Mouse (Mus musculus): ENCODE measurements around the gene Xpnpep3. TPM values are rescaled to one million over a fixed set of nuclear protein-coding genes. Genes with fewer than 3 reads are reported as not detected.
A peak's percentile ranks its signal among the peaks of the same experiment; 100 is the strongest.

Gene Xpnpep3
- polyA plus RNA-seq, 1 experiment from 2014 or later = 6.2 TPM

DNA sequence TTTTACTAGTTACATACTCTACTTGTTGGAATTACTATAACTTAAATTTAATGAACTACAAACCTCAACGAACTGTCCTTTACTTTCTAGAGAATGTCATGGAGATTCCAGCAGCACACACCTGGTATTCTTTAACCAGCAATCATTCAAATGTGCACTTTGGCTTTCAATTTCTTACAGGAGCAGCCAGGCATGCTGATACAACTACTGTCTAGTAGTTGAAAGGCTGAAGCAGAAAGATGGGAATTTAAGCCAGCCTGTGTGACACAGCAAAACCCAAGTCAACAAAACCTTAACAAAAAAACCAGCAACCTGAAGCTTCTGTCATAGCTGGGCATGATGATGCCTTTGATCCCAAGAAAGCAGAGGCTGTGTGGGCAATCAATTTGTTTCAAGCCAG is 37.4 kb upstream of the Xpnpep3 start:
- Histone ChIP-seq H3K9me3 (replicated peaks) (no peaks in the 10 kb centered on the region), H3K36me3 (peaks cover 27% of the 10 kb centered on the region), H3K9ac (no peak overlapping the region), H3K4me2 (peak overlapping the region; percentile 86; the same call in 1 of the 2 replicates), H3K4me3 (replicated peaks) (no peak overlapping the region), H3K4me1 (replicated peaks) (peaks cover 57% of the 10 kb centered on the region), H3K27ac (peak overlapping the region; percentile 81), H3K27me3 (no peaks in the 10 kb centered on the region)
- 78% methylated on average over 1 of the region's 1 CpGs for WGBS (ENCODE audit: insufficient replicate concordance)
- ATAC-seq (ENCODE audit: low read depth) (no peak), DNase-seq (no peak)

DNA sequence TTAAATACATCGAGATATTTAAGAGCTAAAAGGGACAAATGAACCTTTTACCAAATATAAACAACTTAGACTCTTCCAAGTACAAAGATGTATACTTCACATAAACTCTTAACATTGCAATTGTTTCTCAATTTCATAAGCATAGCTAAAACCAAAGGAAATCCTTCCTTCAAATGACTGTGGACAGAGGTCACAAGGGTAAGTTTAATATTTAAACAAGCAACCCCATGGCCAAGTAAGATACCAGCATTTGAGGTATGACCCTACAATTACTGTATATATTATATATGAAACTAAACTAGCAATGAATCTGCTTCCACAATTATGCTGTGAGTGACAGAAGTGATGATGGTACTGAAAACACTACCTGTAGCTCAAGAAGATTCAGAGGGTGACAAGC is 35.7 kb upstream of the Xpnpep3 start:
- Histone ChIP-seq H3K4me3 (replicated peaks) (no peak overlapping the region), H3K4me1 (replicated peaks) (peaks cover 51% of the 10 kb centered on the region), H3K9ac (no peak overlapping the region), H3K36me3 (peaks cover 38% of the 10 kb centered on the region), H3K27ac (no peak overlapping the region), H3K4me2 (no peak overlapping the region), H3K27me3 (no peaks in the 10 kb centered on the region), H3K9me3 (replicated peaks) (no peaks in the 10 kb centered on the region)
- ATAC-seq (ENCODE audit: low read depth) = no peak
- 87% methylated on average over 1 of the region's 1 CpGs for WGBS (ENCODE audit: insufficient replicate concordance)
- DNase-seq = no peak

DNA sequence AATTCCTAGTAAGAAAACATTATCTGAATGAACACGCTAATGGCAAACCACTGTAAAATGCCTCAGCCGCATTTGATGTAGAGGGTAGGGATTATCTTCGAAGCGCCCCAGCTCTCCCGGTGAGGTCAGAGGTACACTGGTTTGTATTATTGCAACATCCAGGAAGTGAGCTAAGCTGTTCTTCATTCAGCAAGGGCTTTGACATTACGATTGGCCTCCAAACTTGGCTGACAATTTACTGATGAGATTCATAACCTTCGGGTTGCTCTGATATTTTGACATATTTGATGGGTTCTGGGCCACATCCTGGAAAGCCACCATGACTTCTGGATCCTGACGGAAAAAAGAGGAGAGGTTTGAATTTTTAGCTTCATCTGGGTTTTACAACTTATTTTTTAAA is 34.7 kb upstream of the Xpnpep3 start:
- Histone ChIP-seq H3K4me1 (replicated peaks) (peaks cover 41% of the 10 kb centered on the region), H3K9ac (no peak overlapping the region), H3K4me2 (no peak overlapping the region), H3K4me3 (replicated peaks) (no peak overlapping the region), H3K36me3 (peaks cover 47% of the 10 kb centered on the region), H3K9me3 (replicated peaks) (no peaks in the 10 kb centered on the region), H3K27me3 (no peaks in the 10 kb centered on the region), H3K27ac (0 out of 2 replicates have a peak overlapping the region, but pooled peaks have one; percentile 14)
- no peak for ATAC-seq (ENCODE audit: low read depth)
- DNase-seq = no peak
- 64% methylated on average over 8 of the region's 8 CpGs for WGBS (ENCODE audit: insufficient replicate concordance)

DNA sequence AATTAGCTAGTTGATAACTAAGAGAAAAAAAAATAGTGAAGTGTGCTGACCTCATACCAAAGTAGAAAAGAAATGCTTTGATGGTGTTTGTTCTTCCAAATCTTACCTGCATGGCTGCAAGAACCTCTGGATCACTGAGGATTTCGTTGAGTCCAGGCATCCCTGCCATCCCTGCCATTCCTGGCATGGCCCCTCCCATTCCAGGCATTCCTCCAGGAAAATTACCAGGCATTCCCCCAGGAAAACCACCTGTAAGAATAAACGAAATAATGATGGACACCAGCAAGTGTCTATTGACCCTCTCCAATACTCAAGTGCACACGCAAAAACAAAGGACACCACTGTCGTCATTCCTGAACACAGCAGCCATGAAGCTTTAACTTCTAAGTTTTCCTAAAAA is 33.7 kb upstream of the Xpnpep3 start:
- DNase-seq = no peak
- 73% methylated on average over 4 of the region's 4 CpGs for WGBS (ENCODE audit: insufficient replicate concordance)
- no peak for ATAC-seq (ENCODE audit: low read depth)
- Histone ChIP-seq H3K36me3 (peaks cover 55% of the 10 kb centered on the region), H3K9me3 (replicated peaks) (no peaks in the 10 kb centered on the region), H3K27ac (no peak overlapping the region), H3K4me2 (no peak overlapping the region), H3K4me3 (replicated peaks) (no peak overlapping the region), H3K27me3 (no peaks in the 10 kb centered on the region), H3K4me1 (replicated peaks) (peaks cover 35% of the 10 kb centered on the region), H3K9ac (no peak overlapping the region)

DNA sequence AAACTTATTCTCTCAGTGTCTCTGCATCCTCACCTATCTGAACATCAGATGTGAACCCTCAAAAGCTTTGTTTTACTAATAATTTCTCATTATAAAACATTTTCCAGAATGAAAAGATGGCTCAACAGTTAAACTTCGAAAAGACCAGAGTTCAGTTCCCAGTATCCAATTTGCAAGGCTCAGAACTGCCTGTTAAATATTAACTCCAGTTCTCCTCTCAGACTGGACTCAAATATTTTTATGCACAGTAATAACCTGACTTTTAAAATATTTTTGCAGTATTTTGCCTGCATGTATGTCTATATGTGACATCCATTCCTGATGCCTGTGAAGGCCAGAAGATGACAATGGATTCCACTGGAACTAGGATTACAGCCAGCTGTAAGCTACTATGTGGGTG is 31.3 kb upstream of the Xpnpep3 start:
- Histone ChIP-seq H3K27ac (no peak overlapping the region), H3K4me3 (replicated peaks) (no peak overlapping the region), H3K4me2 (no peak overlapping the region), H3K9ac (no peak overlapping the region), H3K4me1 (replicated peaks) (peaks cover 14% of the 10 kb centered on the region; the same call in 1 of the 2 replicates), H3K27me3 (no peaks in the 10 kb centered on the region), H3K36me3 (peaks cover 71% of the 10 kb centered on the region), H3K9me3 (replicated peaks) (no peaks in the 10 kb centered on the region)
- DNase-seq = no peak
- WGBS (ENCODE audit: insufficient replicate concordance) = 79% methylated on average over 1 of the region's 1 CpGs
- no peak for ATAC-seq (ENCODE audit: low read depth)

DNA sequence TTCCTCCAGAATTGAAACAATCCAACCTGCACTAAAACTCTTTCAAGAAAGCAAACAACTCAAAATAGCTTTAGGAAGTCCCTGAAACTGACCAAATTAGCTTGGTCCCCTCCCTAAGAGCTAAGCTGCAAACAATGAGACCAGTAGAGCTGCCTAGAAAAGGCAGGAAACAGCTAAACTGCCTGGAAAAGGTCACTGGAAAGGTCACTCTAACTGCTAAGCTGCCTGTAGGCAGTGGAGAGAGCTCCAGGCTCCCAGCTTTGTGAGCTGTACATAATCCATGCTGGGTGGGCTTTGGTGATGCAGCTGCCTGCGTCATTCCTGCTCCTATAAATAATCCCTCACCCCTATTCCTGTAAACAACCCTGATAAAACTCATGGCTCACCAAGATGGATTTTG is 29.6 kb upstream of the Xpnpep3 start:
- no peak overlapping the region for H3K9ac ChIP-seq
- ATAC-seq (ENCODE audit: low read depth) (no peak), DNase-seq (no peak)
- H3K27ac ChIP-seq = no peak overlapping the region
- H3K4me2 ChIP-seq = no peak overlapping the region
- no peaks in the 10 kb centered on the region for H3K27me3 ChIP-seq
- peaks cover 75% of the 10 kb centered on the region for H3K36me3 ChIP-seq
- H3K4me3 ChIP-seq (replicated peaks) = no peak overlapping the region
- H3K4me1 ChIP-seq (replicated peaks) = peaks cover 14% of the 10 kb centered on the region; the same call in 1 of the 2 replicates
- no peaks in the 10 kb centered on the region for H3K9me3 ChIP-seq (replicated peaks)
- 72% methylated on average over 1 of the region's 1 CpGs for WGBS (ENCODE audit: insufficient replicate concordance)

DNA sequence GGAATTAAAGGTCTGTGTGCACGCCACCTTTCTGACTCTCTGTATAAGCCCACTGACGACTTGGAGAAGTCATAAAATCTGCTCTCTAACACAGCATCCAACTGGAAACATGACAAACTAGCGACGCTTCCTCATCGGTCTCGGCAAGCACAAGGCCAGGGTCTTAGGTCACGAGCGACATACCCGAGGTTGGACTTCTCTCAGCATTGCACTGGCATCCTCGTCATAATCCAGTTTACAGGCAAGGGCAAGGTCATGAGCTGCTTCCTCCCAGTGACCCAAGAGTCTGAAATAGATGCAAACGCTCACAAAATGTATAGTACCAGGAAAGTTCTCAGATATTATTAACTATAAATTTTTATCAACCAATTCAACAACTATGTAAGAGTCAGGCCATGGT is 25.3 kb upstream of the Xpnpep3 start:
- ATAC-seq (ENCODE audit: low read depth) (no peak), DNase-seq (no peak)
- Histone ChIP-seq H3K36me3 (peaks cover 72% of the 10 kb centered on the region), H3K4me3 (replicated peaks) (no peak overlapping the region), H3K27me3 (no peaks in the 10 kb centered on the region), H3K4me1 (replicated peaks) (no peaks in the 10 kb centered on the region), H3K4me2 (no peak overlapping the region), H3K9me3 (replicated peaks) (no peaks in the 10 kb centered on the region), H3K9ac (no peak overlapping the region), H3K27ac (no peak overlapping the region)
- 86% methylated on average over 11 of the region's 11 CpGs for WGBS (ENCODE audit: insufficient replicate concordance)

DNA sequence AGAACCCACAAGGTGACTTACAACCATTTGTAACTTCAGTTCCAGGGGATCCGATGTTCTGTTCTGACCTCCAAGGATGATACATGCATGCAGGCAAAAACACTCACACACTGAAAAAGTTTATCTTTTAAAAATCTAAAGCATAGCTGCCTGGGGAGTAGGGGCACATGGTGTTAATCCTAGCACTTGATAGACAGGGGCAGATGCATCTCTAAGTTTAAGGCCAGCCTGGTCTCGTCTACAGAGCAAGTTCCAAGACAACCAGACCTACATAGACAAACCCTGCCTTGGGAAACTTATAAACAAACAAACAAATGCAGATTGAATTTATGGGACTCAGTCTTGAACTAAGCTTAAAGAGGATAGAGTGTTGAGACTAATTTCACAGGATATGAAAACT is 21.1 kb upstream of the Xpnpep3 start:
- ATAC-seq (ENCODE audit: low read depth) = no peak
- no peak overlapping the region for H3K4me2 ChIP-seq
- peaks cover 63% of the 10 kb centered on the region for H3K36me3 ChIP-seq

DNA sequence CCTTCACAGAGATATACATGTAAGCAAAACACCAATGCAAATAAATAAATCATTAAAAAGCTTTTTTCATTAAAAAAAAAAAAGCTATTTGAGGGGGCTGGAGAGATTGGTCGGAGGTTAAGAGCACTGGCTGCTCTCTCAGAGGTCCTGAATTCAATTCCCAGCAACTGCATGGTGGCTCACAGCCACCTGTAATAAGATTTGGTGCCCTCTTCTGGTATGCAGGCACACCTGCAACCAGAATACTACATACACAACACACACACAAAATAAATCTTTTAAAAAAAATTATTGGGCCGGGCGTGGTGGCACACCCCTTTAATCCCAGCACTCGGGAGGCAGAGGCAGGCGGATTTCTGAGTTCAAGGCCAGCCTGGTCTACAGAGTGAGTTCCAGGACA is 13.6 kb upstream of the Xpnpep3 start:
- 85% methylated on average over 5 of the region's 5 CpGs for WGBS (ENCODE audit: insufficient replicate concordance)
- DNase-seq (no peak), ATAC-seq (ENCODE audit: low read depth) (no peak)
- Histone ChIP-seq H3K9ac (no peak overlapping the region), H3K4me2 (no peak overlapping the region), H3K36me3 (peaks cover 81% of the 10 kb centered on the region), H3K27me3 (no peaks in the 10 kb centered on the region), H3K9me3 (replicated peaks) (no peaks in the 10 kb centered on the region), H3K27ac (no peak overlapping the region), H3K4me1 (replicated peaks) (no peaks in the 10 kb centered on the region), H3K4me3 (replicated peaks) (no peak overlapping the region)

More for the DNA sequence above, 21.1 kb upstream of the Xpnpep3 start:
- Histone ChIP-seq H3K27ac (no peak overlapping the region), H3K9me3 (replicated peaks) (no peaks in the 10 kb centered on the region), H3K9ac (no peak overlapping the region), H3K4me1 (replicated peaks) (no peaks in the 10 kb centered on the region), H3K4me3 (replicated peaks) (no peak overlapping the region), H3K27me3 (no peaks in the 10 kb centered on the region)
- DNase-seq = no peak
- 79% methylated on average over 2 of the region's 2 CpGs for WGBS (ENCODE audit: insufficient replicate concordance)

DNA sequence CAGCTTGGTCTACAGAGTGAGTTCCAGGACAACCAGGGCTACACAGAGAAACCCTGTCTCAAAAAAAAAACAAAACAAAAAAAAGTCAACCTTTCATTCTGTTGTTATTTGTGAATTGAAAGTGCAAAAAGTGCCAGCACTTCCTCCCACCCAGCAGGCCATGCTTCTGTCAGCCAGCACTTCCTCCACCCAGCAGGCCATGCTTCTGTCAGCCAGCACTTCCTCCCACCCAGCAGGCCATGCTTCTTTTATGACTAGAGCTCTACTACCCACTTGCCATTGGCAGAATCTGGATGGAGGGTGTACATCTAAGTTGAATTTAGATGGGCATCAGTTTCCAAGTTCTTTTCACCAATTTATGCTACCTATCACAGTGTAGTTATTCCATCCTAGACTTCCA is 6.9 kb upstream of the Xpnpep3 start:
- Histone ChIP-seq H3K9me3 (replicated peaks) (no peaks in the 10 kb centered on the region), H3K9ac (no peak overlapping the region), H3K4me1 (replicated peaks) (peaks cover 36% of the 10 kb centered on the region), H3K27ac (no peak overlapping the region), H3K4me3 (replicated peaks) (no peak overlapping the region), H3K4me2 (no peak overlapping the region), H3K27me3 (no peaks in the 10 kb centered on the region), H3K36me3 (peaks cover 37% of the 10 kb centered on the region)
- DNase-seq (no peak), ATAC-seq (ENCODE audit: low read depth) (no peak)

DNA sequence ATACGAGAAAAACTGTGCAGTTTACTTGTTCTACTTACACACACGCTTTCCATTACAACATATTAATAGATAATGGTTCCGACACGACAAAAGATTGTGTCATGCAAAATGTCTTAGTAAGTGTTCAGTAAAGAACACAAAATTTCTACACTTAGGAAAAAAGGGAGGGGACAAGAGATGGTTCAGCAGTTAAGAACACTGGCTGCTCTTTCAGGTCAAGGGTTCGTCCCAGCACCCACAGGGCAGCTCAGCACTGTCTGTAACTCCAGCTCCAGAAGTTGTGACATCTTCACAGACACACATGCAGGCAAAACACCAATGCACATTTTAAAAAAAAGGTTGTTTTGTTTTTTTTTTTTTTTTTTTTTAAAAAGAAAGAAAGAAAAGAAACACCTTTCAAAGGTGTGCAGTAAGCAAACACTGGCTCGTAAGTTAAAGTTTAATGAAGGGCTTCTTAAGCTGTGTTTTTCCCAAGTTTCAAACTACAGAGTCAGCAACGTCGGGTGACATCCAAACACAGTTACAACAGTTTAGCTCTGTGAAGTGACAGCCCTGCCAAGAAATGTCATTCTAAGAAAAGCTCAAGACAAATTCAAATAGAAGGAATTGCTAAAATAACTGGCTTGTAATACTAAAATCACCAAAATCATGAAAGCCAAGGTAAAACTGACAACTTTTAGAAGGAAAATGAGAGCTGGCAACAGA is 5.6 kb upstream of the Xpnpep3 start:
- WGBS (ENCODE audit: insufficient replicate concordance) = 70% methylated on average over 8 of the region's 8 CpGs
- no peak for DNase-seq
- ATAC-seq (ENCODE audit: low read depth) = no peak

DNA sequence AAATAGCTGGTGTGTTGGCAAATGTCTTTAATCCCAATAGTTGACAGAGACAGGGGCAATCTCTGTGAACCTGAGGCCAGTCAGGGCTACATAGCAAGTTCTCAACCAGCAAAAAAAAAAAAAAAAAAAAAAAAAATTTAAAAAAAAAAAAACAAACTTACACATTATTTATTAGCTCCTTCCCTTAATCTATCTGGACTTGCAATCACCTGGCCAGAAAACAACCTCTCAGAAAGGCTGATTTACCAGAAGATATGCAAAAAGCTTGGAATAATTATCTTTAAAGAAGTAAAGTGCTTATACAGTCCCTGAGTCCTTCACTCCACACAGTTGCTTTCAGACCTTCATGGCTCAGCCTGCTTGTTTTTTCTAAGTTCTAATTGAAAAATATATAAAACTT is 1.7 kb upstream of the Xpnpep3 start:
- H3K27ac ChIP-seq = no peak overlapping the region
- H3K27me3 ChIP-seq = no peaks in the 10 kb centered on the region
- peaks cover 61% of the 10 kb centered on the region for H3K4me1 ChIP-seq (replicated peaks)
- ATAC-seq (ENCODE audit: low read depth) (no peak), DNase-seq (no peak)
- H3K4me2 ChIP-seq = peak overlapping the region; percentile 98
- H3K9ac ChIP-seq = peak overlapping the region; percentile 96
- H3K36me3 ChIP-seq = no peaks in the 10 kb centered on the region
- H3K4me3 ChIP-seq (replicated peaks) = peak overlapping the region; percentile 97
- no peaks in the 10 kb centered on the region for H3K9me3 ChIP-seq (replicated peaks)

More for the DNA sequence above, 5.6 kb upstream of the Xpnpep3 start:
- Histone ChIP-seq H3K36me3 (peaks cover 25% of the 10 kb centered on the region), H3K27me3 (no peaks in the 10 kb centered on the region), H3K4me2 (no peak overlapping the region), H3K9ac (no peak overlapping the region), H3K4me3 (replicated peaks) (no peak overlapping the region), H3K4me1 (replicated peaks) (peaks cover 43% of the 10 kb centered on the region), H3K9me3 (replicated peaks) (no peaks in the 10 kb centered on the region), H3K27ac (no peak overlapping the region)

All from liver, embryonic 13.5 days (tissue).